Mouse (Mus musculus) midbrain, embryonic 14.5 days (tissue): ENCODE measurements around the gene Tor2a. TPM values are rescaled to one million over a fixed set of nuclear protein-coding genes. Genes with fewer than 3 reads are reported as not detected.

Source experiments
- ATAC-seq: fragments of 200-750 bp; cut with Nextera tagmentation; 2 replicates; pipeline ENCODE4 v1.8.0; 2017; ENCODE audit warnings: moderate number of reproducible peaks, moderate library complexity; ENCODE audit not compliant: low FRiP score, low TSS enrichment
- DNase-seq: peaks from one replicate; pipeline ENCODE4 v3.0.0-alpha.2; 2015
- H3K27ac ChIP-seq: fragments of 300-500 bp; sonication (generic); replicated peaks from 2 replicates; pipeline ENCODE4 v1.5.1; 2014; ENCODE audit warnings: mild to moderate bottlenecking, low read depth, low read length, moderate library complexity
- H3K27me3 ChIP-seq: fragments of 300-500 bp; sonication (generic); 2 replicates; pipeline ENCODE4 v1.6.1; 2014; ENCODE audit warnings: low read length, control low read depth, mixed read lengths; ENCODE audit not compliant: control insufficient read depth, insufficient read depth
- H3K36me3 ChIP-seq: fragments of 300-500 bp; sonication (generic); 2 replicates; pipeline ENCODE4 v1.6.1; 2014; ENCODE audit warnings: low read length, control low read depth; ENCODE audit not compliant: control insufficient read depth, insufficient read depth
- H3K4me1 ChIP-seq: fragments of 300-500 bp; sonication (generic); 2 replicates; pipeline ENCODE4 v1.6.1; 2014; ENCODE audit warnings: mild to moderate bottlenecking, antibody characterized with exemption, low read length, control low read depth; ENCODE audit not compliant: control insufficient read depth, insufficient read depth
- H3K4me2 ChIP-seq: fragments of 300-500 bp; sonication (generic); 2 replicates; pipeline ENCODE4 v1.6.1; 2014; ENCODE audit warnings: mild to moderate bottlenecking, low read length, moderate library complexity
- H3K4me3 ChIP-seq: fragments of 300-500 bp; sonication (generic); replicated peaks from 2 replicates; pipeline ENCODE4 v1.5.1; 2014; ENCODE audit warnings: low read depth, low read length
- H3K9ac ChIP-seq: fragments of 300-500 bp; sonication (generic); replicated peaks from 2 replicates; pipeline ENCODE4 v1.6.1; 2014; ENCODE audit warnings: mild to moderate bottlenecking, low read length, moderate library complexity
- H3K9me3 ChIP-seq: fragments of 300-500 bp; sonication (generic); 2 replicates; pipeline ENCODE4 v1.6.1; 2016; ENCODE audit warnings: low read length, control low read depth, mixed read lengths; ENCODE audit not compliant: control insufficient read depth
- WGBS: fragments of 180-500 bp; shearing (Covaris S2); extraction: QIAGEN DNeasy Blood & Tissue Kit; methylation state at CpG from one replicate; pipeline ENCODE4 v1.1.7; 2014; 5-methylcytosine and 5-hydroxymethylcytosine counted together
- polyA plus RNA-seq: library from polyadenylated mRNA; unstranded; fragments of >200 nt; fragmentation: Nextera tagmentation; extraction: Ambion mirVana; gene quantifications from 2 replicates; pipeline ENCODE4 v1.2.1, GENCODE M21; 2014

Tor2a gene
- polyA plus RNA-seq, result 50.5 and 51.1 TPM in 2 replicates

DNA sequence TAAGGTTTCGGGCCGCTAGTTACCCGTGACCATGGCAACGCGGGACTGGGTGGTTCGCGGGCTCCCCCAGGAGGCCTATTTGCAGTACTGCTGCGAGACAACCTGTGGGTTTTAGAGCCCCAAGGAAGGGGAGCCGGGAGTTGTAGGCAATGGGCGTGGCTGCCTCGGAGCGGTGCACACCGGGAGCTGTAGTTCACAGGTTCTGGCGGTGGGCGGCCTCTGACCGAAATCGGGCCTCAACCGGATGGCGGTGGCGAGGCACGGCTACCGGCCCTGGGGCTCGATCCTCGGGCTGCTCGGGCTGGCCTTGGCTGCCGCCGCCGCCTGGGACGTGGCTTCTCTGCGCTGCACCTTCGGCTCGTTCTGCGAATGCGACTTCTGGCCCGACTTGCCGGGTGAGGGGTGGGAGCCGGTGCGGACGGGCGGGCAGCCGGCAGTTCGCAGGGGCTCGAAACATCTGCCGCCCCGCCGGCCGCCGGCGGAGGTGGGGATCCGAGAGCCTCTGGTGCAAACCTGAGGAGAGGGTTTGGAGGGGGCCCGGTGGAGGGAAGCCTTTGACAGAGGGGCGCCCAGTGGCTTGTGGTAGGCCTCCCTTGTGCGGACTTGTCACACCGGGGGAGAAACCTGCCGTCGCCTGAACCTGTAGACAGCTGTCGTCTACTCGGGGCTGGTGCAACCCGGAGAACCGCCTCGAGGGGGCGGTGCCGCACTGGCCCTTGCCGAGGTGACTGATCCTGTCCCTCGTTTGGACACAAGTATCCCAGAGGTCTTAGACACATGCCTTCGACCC is at the start of gene Tor2a:
TSS of gene Tor2a (plus strand) at position 179 of the 790 bp plus-strand sequence.
- Histone ChIP-seq H3K27ac (peak within 1 kb of the TSS; percentile 90), H3K4me2 (peak within 1 kb of the TSS; percentile 56), H3K36me3 (peaks cover 55% of the 10 kb centered on the region), H3K9me3 (no peaks in the 10 kb centered on the region), H3K4me1 (peaks cover 12% of the 10 kb centered on the region), H3K27me3 (no peaks in the 10 kb centered on the region), H3K9ac (peak within 1 kb of the TSS; percentile 80), H3K4me3 (peak within 1 kb of the TSS; percentile 73)
- DNase-seq (peak; percentile 99), ATAC-seq (peak; percentile 94)
- WGBS, result under 1% methylated on average over 66 of the region's 66 CpGs

DNA sequence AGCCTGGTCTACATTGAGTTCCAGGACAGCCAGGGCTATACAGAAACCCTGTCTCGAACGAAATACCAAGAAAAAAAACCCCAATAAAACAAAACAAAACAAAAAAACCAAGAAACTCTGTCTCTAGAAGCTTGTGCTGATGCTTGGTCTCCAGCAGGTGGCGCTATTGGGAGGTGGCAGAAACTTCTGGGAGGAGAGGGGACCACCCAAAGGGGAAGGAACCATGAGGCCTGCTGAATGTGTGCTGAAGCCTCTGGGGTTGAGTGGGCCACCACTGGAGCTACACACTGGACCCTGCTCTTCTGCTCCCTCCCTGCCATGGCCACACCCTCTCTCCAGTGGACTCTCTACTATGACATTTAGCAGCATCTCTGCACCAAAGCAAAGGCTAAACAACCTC is 48.4 kb upstream of the Tor2a start:
- Histone ChIP-seq H3K9me3 (no peaks in the 10 kb centered on the region), H3K27me3 (no peaks in the 10 kb centered on the region), H3K4me3 (no peak overlapping the region), H3K4me1 (peaks cover 8% of the 10 kb centered on the region), H3K4me2 (no peak overlapping the region), H3K9ac (no peak overlapping the region), H3K36me3 (peaks cover 75% of the 10 kb centered on the region), H3K27ac (no peak overlapping the region)
- no peak for ATAC-seq
- 45% methylated on average over 3 of the region's 3 CpGs for WGBS
- DNase-seq, result peak; percentile 79

DNA sequence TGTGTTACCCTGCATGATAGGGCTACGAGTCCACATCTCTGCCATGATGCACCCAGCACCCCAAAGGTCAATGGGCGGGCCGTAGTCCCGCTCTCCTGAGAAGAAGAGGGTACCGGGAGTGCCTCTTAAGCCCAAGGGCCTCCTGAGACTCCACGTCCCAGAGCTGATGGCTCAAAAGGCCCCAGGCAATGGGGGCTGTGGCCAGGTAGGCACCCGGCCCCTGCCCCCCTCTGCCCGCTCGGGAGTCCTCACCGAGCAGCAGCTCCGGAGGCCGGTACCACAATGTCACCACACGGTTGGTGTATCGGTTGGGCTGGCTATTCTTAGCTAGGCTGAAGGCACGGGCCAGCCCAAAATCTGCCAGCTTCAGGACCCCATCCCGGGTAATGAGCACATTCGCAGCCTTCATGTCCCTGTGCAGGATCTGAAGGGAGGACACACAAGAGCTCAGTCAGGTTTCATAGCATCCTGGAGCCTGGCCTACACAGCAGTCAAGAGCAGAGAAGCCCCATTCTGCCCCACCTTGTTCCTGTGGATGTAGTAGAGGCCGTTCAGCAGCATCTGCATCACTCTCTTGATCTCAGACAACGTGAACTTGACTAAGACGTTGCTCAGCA is 47.4 kb upstream of the Tor2a start:
- DNase-seq (no peak), ATAC-seq (no peak)
- WGBS, result 95% methylated on average over 20 of the region's 20 CpGs
- no peaks in the 10 kb centered on the region for H3K27me3 ChIP-seq
- H3K4me1 ChIP-seq, result peaks cover 15% of the 10 kb centered on the region
- H3K4me2 ChIP-seq, result no peak overlapping the region
- no peaks in the 10 kb centered on the region for H3K9me3 ChIP-seq
- no peak overlapping the region for H3K4me3 ChIP-seq
- H3K9ac ChIP-seq, result no peak overlapping the region
- peaks cover 65% of the 10 kb centered on the region for H3K36me3 ChIP-seq
- H3K27ac ChIP-seq, result no peak overlapping the region

- DNase-seq (no peak), ATAC-seq (no peak)
- no peak overlapping the region for H3K4me2 ChIP-seq
- H3K36me3 ChIP-seq, result peaks cover 57% of the 10 kb centered on the region
- no peaks in the 10 kb centered on the region for H3K9me3 ChIP-seq
- WGBS, result 85% methylated on average over 5 of the region's 5 CpGs
- no peak overlapping the region for H3K4me3 ChIP-seq
- H3K27ac ChIP-seq, result no peak overlapping the region
- H3K9ac ChIP-seq, result no peak overlapping the region
- H3K27me3 ChIP-seq, result no peaks in the 10 kb centered on the region
- H3K4me1 ChIP-seq, result peaks cover 15% of the 10 kb centered on the region
Measured at GRCm38 (mm10) chr2:32710425-32710824, 46.6 kb upstream of the Tor2a start.

GRCm38 (mm10) chr2:32711301-32712056 is 45.6 kb upstream of the Tor2a start:
- peaks cover 46% of the 10 kb centered on the region for H3K36me3 ChIP-seq
- H3K4me2 ChIP-seq, result peak overlapping the region; percentile 97
- DNase-seq (no peak), ATAC-seq (no peak)
- peaks cover 15% of the 10 kb centered on the region for H3K4me1 ChIP-seq
- H3K27ac ChIP-seq, result no peak overlapping the region
- 35% methylated on average over 9 of the region's 9 CpGs for WGBS
- peak overlapping the region; percentile 95 for H3K9ac ChIP-seq
- no peaks in the 10 kb centered on the region for H3K9me3 ChIP-seq
- no peaks in the 10 kb centered on the region for H3K27me3 ChIP-seq
- peak overlapping the region; percentile 89 for H3K4me3 ChIP-seq

DNA sequence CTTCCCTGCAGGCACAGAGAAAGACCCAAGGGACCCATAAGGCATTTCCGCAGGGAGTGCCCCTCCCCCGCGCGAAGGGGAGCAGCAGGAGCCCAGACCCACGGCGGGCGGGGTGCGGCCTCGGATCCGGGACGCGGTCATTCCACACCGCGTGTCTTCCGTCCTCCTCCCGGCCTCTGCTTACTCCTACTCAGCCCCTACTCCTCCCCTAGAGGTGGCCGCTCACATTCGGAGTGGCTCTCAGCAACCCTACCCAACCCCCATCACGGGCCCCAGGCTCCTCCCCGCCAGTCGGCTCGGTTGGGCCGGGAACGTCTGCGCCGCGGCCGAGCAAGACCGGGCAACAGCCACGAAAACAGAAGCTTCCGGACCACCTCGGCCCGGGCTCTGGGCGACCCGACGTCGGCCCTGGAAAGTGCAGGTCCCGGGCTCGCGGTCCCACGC is 44.9 kb upstream of the Tor2a start:
- DNase-seq, result peak; percentile 47
- Histone ChIP-seq H3K27ac (peak overlapping the region; percentile 99), H3K4me1 (peaks cover 15% of the 10 kb centered on the region), H3K27me3 (no peaks in the 10 kb centered on the region), H3K36me3 (peaks cover 40% of the 10 kb centered on the region), H3K9ac (peak overlapping the region; percentile 95), H3K9me3 (no peaks in the 10 kb centered on the region), H3K4me2 (peak overlapping the region; percentile 97), H3K4me3 (peak overlapping the region; percentile 89)
- WGBS, result under 1% methylated on average over 41 of the region's 41 CpGs
- peak; percentile 31 for ATAC-seq

DNA sequence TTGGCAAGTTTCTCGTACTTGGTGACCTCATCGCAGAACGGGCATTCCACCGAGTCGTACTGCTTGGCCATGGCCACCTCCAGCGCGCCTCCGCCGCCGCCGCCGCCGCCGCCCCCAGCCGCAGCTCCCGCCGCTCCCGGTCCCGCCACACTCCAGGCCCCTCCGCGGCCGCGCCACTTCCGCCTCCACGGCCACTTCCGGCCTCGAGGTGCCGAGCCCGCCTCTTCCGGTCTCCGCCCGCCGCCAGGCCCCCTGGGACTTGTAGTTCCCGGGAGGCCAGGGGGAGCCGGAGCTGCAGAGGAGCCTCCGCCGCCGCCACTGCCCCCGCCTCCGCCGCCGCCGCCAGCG is 44.5 kb upstream of the Tor2a start:
- H3K27me3 ChIP-seq, result no peaks in the 10 kb centered on the region
- H3K36me3 ChIP-seq, result peaks cover 37% of the 10 kb centered on the region
- H3K9me3 ChIP-seq, result no peaks in the 10 kb centered on the region
- ATAC-seq, result peak; percentile 88
- 0% methylated on average over 44 of the region's 44 CpGs for WGBS
- H3K9ac ChIP-seq, result peak overlapping the region; percentile 95
- DNase-seq, result peak; percentile 97
- peak overlapping the region; percentile 89 for H3K4me3 ChIP-seq
- H3K4me1 ChIP-seq, result peaks cover 15% of the 10 kb centered on the region
- H3K27ac ChIP-seq, result peak overlapping the region; percentile 99
- H3K4me2 ChIP-seq, result peak overlapping the region; percentile 97

GRCm38 (mm10) chr2:32712934-32713817 is 43.9 kb upstream of the Tor2a start, which contains the start of gene Cdk9:
Cdk9 (minus strand) TSS chr2:32713076.
- peak; percentile 95 for DNase-seq
- peaks cover 15% of the 10 kb centered on the region for H3K4me1 ChIP-seq
- peak within 1 kb of the TSS; percentile 89 for H3K4me3 ChIP-seq
- peak within 1 kb of the TSS; percentile 97 for H3K4me2 ChIP-seq
- ATAC-seq, result peak; percentile 89
- H3K27me3 ChIP-seq, result no peaks in the 10 kb centered on the region
- H3K36me3 ChIP-seq, result peaks cover 31% of the 10 kb centered on the region
- H3K27ac ChIP-seq, result peak within 1 kb of the TSS; percentile 99
- no peaks in the 10 kb centered on the region for H3K9me3 ChIP-seq
- H3K9ac ChIP-seq, result peak within 1 kb of the TSS; percentile 95
- under 1% methylated on average over 53 of the region's 79 CpGs for WGBS
